Mouse (Mus musculus): ENCODE measurements around the gene Foxl1.

Foxl1 gene

GRCm38 (mm10) chr8:121124547-121125239 lies 3.0 kb upstream of the Foxl1 start:
- whole genome bisulfite sequencing = 7% methylated on average over 17 of the region's 17 CpGs

GRCm38 (mm10) chr8:121125311-121125876 lies 2.3 kb upstream of the Foxl1 start:
- 1% methylated on average over 35 of the region's 36 CpGs for WGBS

GRCm38 (mm10) chr8:121126191-121126590 lies 1.5 kb upstream of the Foxl1 start:
- 15% methylated on average over 6 of the region's 6 CpGs for WGBS

- 9% methylated on average over 6 of the region's 6 CpGs for WGBS
Measured at GRCm38 (mm10) chr8:121126694-121127093, 1.0 kb upstream of the Foxl1 start.

GRCm38 (mm10) chr8:121127291-121127701 lies 444 bp upstream of the Foxl1 start:
- 15% methylated on average over 11 of the region's 11 CpGs for WGBS

- WGBS = 6% methylated on average over 55 of the region's 55 CpGs
Measured at GRCm38 (mm10) chr8:121128531-121129264, 958 bp downstream of the Foxl1 start.

GRCm38 (mm10) chr8:121129265-121129940 lies 1.7 kb downstream of the Foxl1 start:
- WGBS = 40% methylated on average over 16 of the region's 16 CpGs

GRCm38 (mm10) chr8:121130522-121130921 lies 2.8 kb downstream of the Foxl1 start:
- 39% methylated on average over 5 of the region's 5 CpGs for WGBS

GRCm38 (mm10) chr8:121132961-121133513 lies 5.3 kb downstream of the Foxl1 start:
- 68% methylated on average over 5 of the region's 5 CpGs for WGBS

GRCm38 (mm10) chr8:121134102-121134501 lies 6.4 kb downstream of the Foxl1 start:
- 89% methylated on average over 10 of the region's 10 CpGs for WGBS

- WGBS = 87% methylated on average over 11 of the region's 11 CpGs
Measured at GRCm38 (mm10) chr8:121134512-121134911, 6.8 kb downstream of the Foxl1 start.

- WGBS = 94% methylated on average over 6 of the region's 6 CpGs
Measured at GRCm38 (mm10) chr8:121136856-121137255, 9.1 kb downstream of the Foxl1 start.

- WGBS = 78% methylated on average over 5 of the region's 6 CpGs
Measured at GRCm38 (mm10) chr8:121145457-121146134, 17.9 kb downstream of the Foxl1 start.

- 63% methylated on average over 8 of the region's 8 CpGs for WGBS
Measured at GRCm38 (mm10) chr8:121148573-121149083, 20.9 kb downstream of the Foxl1 start.

GRCm38 (mm10) chr8:121152394-121152793 lies 24.7 kb downstream of the Foxl1 start:
- WGBS = 67% methylated on average over 12 of the region's 12 CpGs

GRCm38 (mm10) chr8:121156990-121157491 lies 29.3 kb downstream of the Foxl1 start:
- 93% methylated on average over 7 of the region's 7 CpGs for WGBS

GRCm38 (mm10) chr8:121158812-121159211 lies 31.1 kb downstream of the Foxl1 start:
- WGBS = 88% methylated on average over 13 of the region's 13 CpGs

- 91% methylated on average over 5 of the region's 5 CpGs for WGBS
Measured at GRCm38 (mm10) chr8:121161437-121161836, 33.7 kb downstream of the Foxl1 start.

- 88% methylated on average over 4 of the region's 4 CpGs for WGBS
Measured at GRCm38 (mm10) chr8:121162413-121162812, 34.7 kb downstream of the Foxl1 start.

GRCm38 (mm10) chr8:121162906-121163695 lies 35.4 kb downstream of the Foxl1 start:
- 86% methylated on average over 11 of the region's 11 CpGs for WGBS

All from cerebral cortex, adult 2 months (tissue).